Mouse (Mus musculus) layer of hippocampus, adult 9-11 months (tissue): ENCODE results near the gene Mnx1.

Experiments used
- DNase-seq: peaks from one replicate; pipeline ENCODE4 v3.0.0; 2022

The Mnx1 gene

DNA sequence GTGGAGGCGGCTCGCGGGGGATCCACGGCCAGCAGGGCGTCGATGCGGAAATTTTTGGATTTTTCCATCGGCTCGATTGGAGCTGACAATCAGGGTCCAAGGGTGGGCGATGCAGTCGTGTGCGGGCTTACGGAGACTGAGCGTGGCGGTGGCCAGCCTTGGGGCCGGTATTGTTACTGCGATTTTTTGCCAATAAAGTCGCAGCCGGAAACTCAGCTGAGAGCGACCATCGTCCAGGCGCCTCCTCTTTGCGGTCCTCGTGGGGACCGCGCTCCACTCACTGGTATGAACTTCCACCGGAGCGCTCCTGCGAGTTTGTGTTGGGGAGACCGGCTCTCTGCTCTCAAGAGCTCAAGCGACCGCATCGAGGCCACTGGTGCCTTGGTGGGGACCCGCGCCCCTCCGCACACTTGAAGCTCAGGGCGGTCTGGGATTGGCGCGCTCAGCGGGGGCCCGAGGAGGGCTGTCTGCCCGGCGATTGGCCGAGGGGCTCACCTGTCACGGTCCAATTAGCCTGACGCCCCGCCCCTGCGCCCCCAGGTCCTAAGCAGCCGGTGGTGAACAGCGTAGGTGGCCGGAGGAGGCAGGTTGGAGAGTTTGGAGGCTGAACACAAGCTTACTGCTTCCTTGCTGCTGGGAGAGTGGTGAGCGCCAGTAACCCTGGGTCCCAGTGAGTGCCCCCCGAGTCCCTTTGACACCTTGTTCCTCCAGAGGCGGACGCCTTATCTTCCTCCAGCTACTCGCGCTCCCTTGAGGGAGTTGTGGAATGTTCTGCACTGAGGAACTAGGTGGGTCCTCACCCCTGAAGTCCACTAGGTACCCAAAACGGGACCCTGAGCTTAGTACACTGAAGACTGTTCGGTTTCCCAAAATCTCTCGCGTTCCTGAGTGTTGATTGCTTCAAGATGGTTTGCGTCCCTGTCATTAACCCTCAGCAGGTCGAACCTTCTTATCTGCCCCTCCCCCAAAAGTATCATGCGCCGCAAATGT is at the start of gene Mnx1:
Gene Mnx1 (minus strand): TSS at position 263 of the 990 bp plus-strand sequence.
- DNase-seq = no peak

DNA sequence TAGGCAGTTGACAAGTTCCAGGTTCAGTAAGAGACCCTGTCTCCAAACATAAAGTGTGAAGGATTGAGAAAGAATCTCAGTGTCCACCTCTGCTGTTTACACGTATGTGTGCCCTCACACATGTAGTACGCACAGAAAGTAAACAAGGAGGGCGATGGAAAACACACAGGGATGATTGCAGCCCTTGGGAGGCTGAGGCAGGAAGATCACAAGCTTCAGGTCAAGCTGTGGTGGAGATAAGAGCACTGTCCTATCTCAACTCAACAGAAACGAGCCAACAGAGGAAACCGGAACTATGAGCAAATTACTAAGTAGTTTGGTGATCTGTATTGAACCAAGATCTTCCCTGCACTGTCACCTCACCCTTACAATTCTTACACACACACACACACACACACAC is 38.2 kb upstream of the Mnx1 start:
- no peak for DNase-seq

DNA sequence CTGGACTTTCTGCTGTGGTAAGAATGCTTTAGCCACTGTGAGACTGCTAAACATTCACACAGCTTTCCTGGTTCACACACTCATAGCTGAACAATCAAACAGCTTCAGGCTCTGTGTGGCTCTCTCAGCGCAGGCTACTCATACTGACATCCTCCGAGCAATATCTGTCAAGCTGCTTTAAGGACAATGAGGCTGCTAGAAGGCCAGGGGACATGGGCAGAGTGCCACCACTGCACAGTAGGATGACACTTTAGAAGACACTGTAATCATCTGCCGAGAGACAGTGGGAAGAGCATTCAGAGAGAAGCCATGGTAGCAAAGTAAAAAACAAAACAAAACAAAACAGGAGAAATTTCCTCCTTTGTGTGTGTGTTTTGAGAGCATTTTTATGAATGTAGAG is 37.6 kb upstream of the Mnx1 start:
- no peak for DNase-seq

DNA sequence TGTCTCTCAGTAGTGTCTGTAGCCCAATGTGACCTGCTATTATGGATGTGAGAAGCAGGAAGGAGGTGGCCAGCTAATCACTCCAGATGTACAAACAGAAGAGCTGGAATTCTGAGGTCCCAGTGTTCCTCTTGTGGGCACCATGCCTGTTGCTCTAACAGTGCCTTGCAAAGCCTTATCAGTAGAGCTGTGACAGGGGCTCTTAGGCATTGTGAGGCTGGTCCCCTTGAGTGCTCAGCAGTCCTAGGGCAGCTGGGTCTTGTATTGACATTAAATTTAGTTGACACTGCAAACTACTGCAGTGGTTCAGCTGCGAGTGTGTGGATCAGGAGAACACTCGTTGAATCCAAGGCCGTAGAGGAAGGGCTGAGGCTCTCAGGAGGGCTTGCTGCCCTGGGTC is 28.7 kb upstream of the Mnx1 start:
- DNase-seq = no peak

DNA sequence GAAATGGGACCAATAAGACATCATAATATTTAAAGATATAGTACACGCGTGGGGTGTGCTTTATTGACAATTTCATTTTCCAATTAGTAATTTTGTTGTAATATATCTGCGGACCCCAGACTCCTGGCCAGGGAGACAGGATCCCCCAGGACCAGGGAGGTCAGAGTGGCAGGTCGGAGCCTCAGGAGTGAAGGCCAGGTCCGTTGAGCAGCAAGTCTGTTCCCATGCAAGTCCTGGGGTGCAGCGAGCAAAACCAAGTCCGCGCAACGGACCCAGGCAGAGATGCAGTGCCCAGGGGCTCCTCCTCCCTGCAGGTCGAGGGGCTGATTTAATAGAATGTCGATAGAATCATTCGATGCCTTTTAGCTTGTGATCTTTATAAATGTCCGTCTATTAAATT is 9.1 kb upstream of the Mnx1 start:
- DNase-seq = no peak

DNA sequence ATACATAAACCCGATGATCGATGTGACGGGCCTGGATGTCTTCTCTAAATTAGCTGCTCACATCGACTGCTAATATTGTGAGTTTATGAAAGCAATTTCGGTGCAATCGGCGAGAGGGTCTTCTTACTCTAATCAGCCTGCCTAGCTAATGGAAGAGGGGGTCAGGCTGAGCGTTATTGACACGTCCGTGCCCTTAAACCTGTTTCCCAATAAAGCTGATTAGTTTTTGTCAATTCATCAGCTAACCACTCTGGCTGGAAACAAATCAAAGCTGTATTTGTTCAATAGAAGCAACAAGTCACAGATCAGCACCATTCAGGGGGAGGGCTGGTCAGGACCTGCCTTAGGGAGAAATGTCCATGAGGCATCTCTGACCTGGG is 7.7 kb upstream of the Mnx1 start:
- no peak for DNase-seq

DNA sequence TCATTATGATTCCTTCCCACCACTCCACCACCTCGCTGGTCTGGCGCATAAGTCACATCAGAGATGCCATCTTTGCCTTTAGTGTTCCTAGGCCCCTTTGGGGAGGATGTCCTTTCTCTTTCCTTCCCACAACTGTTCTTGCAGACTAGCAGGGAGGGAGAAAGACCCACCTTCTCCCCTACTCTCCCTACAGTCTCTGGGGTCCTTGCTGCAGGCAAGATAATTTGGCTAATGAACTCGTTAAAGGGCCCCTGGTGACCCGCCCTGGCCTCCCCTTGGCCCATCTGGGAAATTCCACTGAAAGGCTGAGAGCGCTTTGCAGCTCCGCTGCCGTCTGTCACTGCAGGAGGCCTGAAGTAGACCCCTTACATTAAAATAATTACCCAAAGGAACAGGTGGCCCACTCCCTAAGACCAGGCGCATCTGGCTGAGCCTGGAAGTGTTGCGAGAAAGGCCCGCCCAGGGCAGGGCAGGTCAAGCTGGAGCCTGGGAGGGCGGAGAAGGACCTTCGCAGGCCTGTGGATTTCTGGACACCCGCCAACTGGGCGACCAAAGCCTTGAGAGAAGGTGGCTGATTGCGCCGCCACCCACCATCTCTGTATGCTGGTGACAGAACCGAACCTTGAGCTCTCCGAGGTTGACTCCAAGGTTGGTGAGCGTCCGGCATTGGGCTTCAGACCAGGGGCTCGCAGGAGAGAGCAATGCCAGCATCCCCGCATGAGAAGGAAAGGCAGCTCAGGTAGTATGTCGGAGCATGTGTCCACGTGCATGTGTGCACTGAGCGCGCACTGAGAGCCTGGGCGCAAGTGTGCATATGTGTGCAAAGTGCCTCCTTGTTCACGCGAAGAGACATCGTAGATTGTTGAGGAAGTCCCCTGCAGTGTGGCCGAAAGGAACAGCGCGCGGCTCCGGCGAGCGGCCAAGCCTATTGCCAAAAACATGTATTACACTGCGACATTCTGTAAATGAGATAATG is 7.0 kb upstream of the Mnx1 start:
- DNase-seq = no peak

DNA sequence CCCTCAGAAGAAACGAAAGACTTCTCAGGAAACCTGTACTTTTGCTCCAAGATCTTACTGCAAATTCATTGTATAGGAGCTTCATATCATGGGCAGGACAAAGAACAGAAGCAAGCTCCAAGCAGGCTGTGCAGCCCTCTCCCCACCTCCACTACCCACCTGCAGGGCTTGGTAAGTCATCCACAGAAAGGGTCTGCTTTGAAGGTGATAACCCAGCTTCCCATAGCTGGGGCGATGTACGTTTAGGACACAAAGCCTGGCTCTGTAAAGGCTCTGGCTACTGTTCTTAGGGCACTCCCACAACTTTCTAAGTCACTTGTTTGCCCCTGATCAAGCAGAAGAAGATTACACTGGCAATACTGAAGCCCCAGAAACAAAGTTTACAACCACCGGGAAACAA is 5.5 kb upstream of the Mnx1 start:
- no peak for DNase-seq

DNA sequence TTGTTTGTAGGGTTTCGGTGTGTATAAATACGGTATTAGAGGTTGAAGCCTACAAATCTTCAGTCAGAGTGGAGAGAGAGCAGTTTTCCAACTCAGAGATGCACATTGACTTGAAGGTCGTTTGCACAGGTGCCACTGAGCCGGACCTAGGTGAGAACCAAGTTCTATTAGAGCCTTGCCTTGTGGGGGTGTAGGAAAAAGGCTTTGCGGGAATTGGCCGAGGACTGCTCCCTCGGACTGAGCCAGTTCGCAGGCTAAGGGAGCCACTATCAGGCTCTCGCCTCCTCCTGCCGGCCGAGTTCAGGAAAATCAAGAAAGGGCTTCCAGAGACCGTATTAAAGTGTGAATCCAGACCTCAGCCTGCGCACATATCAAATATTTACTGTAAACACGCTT is 926 bp upstream of the Mnx1 start:
- DNase-seq = no peak

DNA sequence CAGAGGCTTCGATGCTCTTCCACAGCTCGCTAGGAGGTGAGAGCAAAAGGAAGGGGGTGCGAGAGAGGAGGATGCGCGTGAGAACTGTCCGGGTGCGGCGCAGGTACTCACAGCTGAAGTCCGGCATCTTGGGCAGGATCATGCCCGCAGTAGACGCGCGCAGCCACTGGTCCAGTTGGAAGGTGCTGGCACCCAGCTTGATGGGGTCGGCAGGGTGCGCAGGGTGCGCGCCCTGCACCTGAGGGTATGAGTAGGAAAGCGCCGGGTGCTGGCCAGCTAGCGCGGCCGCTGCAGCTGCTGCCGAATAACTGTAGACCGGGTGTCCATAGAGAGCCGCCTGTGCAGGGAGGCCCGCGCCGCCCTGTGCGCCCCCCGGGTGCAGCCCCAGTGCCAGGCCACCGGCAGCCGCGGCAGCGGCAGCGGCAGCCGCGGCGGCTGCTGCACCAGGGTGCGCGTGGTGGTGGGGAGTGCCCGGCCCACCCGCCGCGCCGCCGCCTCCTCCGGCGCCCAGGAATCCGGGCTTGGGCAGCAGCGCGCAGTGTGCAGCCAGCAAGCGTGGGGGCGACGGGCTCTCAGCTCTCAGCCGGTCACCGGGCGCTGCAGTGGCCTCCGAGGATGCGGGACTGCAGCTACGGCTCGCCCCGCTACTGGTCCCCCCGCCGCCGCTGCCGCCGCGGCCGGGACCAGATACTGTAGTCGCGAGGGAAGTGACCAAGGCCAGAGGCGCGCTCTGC is 629 bp downstream of the Mnx1 start:
- DNase-seq = no peak

DNA sequence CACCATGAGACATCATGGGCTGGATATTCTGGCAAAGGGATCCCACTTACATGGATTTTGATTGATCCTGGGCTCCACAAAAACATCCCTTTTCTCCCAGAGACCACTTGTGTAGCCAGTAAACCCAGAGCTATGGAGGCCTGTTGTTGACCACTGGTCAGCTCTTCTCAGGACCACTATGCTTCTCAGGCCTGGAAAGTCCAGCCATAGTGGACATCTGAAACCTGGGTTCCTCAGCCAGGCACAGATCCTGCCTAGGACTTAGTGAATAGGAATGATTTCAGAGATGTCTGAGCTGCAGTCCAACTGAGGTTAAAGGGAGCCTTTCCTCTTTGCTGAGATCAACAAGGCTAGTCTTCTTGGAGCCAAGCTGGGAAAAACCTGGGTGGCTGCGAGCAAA is 2.2 kb downstream of the Mnx1 start:
- DNase-seq = no peak

DNA sequence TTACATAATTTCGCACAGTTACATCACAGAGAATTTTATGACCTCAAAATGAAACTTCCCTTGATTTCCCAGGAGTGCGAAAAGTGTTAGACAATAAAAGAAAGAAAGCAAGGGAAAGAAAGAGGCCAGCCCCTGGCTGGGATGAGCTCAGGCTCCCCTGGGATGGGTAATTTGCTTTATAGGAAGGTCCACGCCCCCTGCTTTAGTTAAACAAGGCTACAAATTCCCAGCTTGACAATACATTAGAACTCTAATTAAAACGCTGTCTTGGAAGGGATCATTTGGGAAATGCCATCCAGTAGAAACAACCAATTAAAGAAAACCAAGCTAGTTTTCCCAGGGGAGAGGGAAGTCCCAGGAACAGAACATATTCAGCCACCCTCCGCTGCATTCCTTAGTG is 2.7 kb downstream of the Mnx1 start:
- DNase-seq = no peak

DNA sequence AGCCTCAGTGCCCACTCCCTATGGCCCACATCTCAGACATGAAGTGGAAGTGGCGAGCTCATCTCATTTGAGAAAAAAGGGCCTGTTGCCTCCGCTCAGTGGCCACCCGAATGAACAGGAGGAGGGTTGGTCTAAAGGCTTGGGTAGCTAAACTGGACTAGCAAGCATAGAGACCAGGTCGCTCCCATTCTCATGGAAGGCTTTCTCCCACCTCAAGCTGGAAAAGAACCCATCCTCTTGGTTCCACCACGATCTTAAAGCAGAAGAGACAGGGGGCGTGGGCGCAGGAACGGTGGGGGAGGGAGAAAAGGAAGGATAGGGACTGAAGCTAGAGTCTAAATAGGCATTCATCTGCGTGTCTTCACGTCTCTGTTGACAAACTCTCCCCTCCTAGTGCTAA is 3.2 kb downstream of the Mnx1 start:
- no peak for DNase-seq

DNA sequence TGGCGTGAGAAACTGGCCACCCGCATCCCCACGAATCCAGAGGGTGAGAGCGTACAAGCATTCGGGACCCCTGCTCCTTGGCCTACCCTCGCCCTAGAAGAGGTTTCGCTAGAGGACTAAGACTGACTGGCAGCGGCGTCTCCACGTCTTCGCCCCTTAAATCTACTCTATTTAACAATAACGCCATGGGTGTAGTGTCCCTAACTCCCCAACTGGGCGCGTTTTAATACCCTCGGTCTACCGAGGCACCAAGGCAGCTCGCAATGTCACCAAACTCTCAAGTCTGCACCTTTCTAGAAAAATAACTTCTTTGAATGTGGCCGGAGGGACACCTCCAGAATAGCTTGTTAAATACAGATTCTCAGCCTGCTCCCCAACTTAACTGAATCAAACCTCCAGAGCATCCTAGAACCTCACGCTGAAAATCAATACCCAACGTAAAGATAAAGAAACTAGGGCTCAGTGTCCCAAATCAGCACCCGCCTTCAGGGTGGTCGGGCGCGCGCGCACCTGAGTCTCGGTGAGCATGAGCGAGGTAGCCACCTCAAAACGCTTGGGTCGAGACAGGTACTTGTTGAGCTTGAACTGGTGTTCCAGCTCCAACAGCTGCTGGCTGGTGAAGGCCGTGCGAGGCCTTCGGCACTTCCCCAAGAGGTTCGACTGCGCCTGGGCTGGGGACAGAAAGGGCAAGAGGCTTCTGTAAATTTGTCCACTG is 3.9 kb downstream of the Mnx1 start:
- DNase-seq = no peak

DNA sequence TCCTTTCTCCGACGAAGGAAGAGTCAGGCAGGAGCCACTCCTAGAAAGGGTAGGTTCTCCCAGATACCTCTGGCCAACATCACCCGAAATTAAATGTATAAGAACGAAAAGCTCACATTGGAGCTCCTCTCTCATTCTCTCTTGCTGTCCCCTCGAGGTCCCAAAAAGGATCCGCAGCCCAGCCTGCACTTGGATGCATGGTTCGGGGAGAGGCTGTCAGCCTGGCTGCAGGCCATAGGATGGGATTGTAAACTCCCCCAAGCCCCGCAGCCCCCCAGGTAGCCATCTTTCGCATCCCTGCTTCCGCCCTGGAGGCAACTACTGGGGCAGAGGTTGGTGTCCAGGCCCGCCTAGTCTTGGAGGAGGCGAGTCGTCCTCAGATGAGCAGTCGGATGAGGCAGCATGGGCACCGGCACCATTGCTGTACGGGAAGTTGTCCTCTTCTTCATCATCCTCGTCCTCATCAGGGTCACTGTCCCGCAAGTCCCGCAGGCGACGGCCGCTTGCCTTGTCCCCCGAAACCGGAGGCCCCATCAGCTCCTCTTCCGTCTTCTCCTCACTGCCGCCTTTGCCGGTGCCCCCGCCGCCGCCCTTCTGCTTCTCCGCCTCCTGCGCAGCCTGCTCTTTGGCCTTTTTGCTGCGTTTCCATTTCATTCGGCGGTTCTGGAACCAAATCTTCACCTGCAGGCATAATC is 4.6 kb downstream of the Mnx1 start:
- no peak for DNase-seq

DNA sequence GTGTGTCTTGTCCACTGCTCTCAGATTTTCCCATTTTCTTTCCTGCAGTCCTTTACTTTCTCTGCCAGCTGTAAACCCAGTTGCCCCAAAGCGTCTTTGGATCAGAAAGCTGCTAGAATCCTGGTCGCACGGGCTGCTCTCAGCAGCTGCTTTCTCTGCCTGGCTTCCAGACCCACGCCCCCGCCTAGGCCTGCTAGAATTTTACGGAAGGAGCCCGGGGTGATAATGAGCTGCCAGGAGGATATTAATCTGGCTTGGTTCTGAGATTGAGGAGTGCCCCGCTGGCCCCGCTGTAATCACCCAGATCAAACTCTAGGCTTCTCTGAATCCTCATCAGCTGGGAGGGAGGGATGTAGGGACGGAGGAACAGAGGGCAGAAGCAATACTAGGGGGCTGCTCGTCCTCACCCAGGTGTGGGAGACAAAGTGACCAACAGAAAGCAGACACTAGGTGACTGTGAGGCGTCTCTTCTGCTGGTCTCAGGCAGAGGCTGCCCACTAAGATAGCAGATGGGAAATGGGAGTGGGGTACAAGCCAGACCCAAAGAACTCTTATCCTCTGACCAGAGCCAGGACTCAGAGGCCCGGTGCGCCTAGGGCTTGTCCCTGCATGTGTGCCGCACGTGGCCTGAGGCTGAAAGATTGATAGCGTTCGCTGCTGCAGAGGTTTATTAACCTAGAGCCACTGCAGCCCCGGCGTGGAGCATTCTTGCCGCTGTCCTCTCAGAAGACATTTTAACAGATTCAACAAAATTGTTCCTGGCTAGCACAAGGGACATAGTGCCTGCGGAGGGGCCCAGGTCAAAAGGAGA is 6.2 kb downstream of the Mnx1 start:
- no peak for DNase-seq

DNA sequence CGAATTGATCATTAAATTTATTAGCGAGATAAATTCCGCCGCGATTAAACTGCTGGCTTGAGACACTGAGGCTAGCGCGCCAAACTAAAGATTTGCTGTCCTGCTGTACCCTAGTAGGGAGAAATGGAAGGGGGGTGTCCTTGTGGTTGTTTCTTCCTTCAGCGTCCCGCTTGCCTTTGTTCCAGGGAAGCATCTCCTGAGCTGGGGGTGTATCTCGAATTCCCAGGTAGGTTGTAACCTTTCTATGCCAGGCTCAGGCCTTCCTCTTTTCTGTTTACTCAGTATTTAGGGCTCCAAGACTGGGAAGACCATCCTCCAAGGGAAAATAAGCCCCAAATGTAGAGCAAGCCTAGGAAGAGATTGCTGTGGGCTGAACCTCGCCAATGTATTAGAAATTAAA is 6.9 kb downstream of the Mnx1 start:
- DNase-seq = no peak

DNA sequence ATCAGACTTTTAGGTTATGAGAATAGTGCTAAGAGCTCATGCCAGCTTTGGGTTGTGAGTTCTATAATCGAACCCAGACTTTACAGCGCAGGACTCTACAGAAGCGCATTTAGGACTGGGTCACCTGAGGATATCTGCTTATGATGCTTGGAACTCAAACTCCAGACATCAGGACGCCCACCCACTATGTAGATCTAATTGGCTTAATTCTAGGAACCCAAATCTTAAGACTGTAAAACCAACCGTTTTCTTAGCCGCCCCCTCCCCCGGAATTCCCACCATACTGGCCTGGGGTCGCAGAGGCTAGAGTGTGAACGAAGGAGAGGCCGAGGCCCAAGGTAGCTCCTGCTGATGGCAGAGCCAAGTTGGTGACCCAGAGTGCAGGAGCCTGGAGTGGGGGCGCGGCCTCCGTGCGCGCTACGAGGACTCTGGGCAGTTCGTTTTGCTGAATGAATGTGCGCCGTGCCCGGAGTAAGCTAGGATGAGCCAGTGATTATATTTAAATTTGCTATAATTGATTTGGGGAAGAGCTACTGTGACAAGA is 7.3 kb downstream of the Mnx1 start:
- no peak for DNase-seq

DNA sequence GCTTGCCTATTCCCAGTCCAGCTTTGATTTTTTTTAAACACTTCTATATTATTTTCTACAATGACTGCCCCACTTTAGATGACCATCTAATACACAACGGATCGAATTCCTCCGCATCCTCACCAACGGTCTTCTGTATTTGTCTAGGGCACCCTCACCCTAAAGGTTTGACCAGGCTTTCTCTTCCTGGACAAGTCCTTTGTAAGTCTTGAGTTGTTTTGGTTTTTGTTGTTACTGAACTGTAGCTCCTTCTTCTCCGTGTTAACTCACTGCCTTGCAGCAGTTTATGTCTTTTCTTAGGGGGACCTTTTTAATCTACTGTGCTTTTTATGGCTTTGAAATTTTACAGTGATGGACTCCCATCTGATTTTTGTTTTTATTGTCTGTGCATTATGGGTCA is 8.0 kb downstream of the Mnx1 start:
- no peak for DNase-seq

DNA sequence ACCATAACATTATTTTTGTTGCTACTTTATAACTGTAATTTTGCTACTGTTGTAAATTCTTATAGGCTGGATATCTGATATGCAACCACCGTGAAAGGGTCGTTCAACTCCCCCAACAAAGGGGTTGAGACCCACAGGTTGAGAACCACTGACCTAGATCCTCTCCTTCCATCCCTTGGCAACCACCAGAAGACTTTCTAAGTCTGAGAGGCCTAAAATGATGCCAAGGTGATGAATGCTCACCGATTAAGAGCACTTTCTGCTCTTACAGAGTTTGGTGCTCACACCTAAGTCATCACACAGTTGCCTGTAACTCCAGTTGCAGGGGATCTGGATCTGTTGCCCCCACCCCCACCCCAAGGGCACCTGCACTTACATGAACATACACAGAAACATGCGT is 8.8 kb downstream of the Mnx1 start:
- DNase-seq = no peak
